Mouse (Mus musculus) brain, embryonic 14.5 days (tissue): ENCODE data around the gene Chst15.

Source experiments
- CTCF ChIP-seq: fragments of 200-500 bp; IDR thresholded peaks from 2 replicates; pipeline ENCODE4 v1.5.1; 2012; ENCODE audit warnings: inconsistent platforms, mild to moderate bottlenecking, moderate library complexity, borderline replicate concordance; ENCODE audit not compliant: insufficient read depth, insufficient read length; ENCODE audit errors: extremely low read depth
- POLR2A ChIP-seq: fragments of 200-500 bp; IDR thresholded peaks from 2 replicates; pipeline ENCODE4 v1.6.1; 2012; ENCODE audit warnings: mild to moderate bottlenecking, inconsistent platforms, borderline replicate concordance; ENCODE audit not compliant: poor library complexity, insufficient read depth, insufficient read length, severe bottlenecking; ENCODE audit errors: extremely low read depth

GRCm38 (mm10) chr7:132263186-132263585, 53.8 kb downstream of the Chst15 start:
- TF ChIP-seq POLR2A (no peak), CTCF (no peak)
